Mouse (Mus musculus) limb, embryonic 11.5 days (tissue): ENCODE data around the gene Krt23. TPM values are rescaled to one million over a fixed set of nuclear protein-coding genes. Genes with fewer than 3 reads are reported as not detected.

Experiments
- ATAC-seq: fragments of 200-750 bp; cut with Nextera tagmentation; 2 replicates; pipeline ENCODE4 v1.8.0; 2017; ENCODE audit warnings: low read depth; ENCODE audit not compliant: insufficient number of reproducible peaks, low FRiP score, low TSS enrichment
- DNase-seq: peaks from one replicate; pipeline ENCODE4 v3.0.0-alpha.2; 2015; ENCODE audit warnings: low spot score
- H3K27ac ChIP-seq: fragments of 300-500 bp; sonication (generic); replicated peaks from 2 replicates; pipeline ENCODE4 v1.5.1; 2014; ENCODE audit warnings: low read depth, mild to moderate bottlenecking, low read length
- H3K27me3 ChIP-seq: fragments of 300-500 bp; sonication (generic); 2 replicates; pipeline ENCODE4 v1.6.1; 2014; ENCODE audit warnings: mild to moderate bottlenecking, low read length, mixed read lengths; ENCODE audit not compliant: control insufficient read depth, insufficient read depth
- H3K36me3 ChIP-seq: fragments of 300-500 bp; sonication (generic); 2 replicates; pipeline ENCODE4 v1.6.1; 2014; ENCODE audit warnings: mild to moderate bottlenecking, low read length, moderate library complexity, mixed read lengths; ENCODE audit not compliant: control insufficient read depth, insufficient read depth
- H3K4me1 ChIP-seq: fragments of 300-500 bp; sonication (generic); 2 replicates; pipeline ENCODE4 v1.6.1; 2014; ENCODE audit warnings: low read length, mixed read lengths; ENCODE audit not compliant: control insufficient read depth, insufficient read depth
- H3K4me2 ChIP-seq: fragments of 300-500 bp; sonication (generic); 2 replicates; pipeline ENCODE4 v1.6.1; 2014; ENCODE audit warnings: low read depth, mild to moderate bottlenecking, moderate library complexity; ENCODE audit not compliant: severe bottlenecking
- H3K4me3 ChIP-seq: fragments of 300-500 bp; sonication (generic); 2 replicates; pipeline ENCODE4 v1.5.1; 2014; ENCODE audit warnings: low read depth, low read length
- H3K9ac ChIP-seq: fragments of 300-500 bp; sonication (generic); 2 replicates; pipeline ENCODE4 v1.6.1; 2014; ENCODE audit warnings: mild to moderate bottlenecking, low read length
- H3K9me3 ChIP-seq: fragments of 300-500 bp; sonication (generic); 2 replicates; pipeline ENCODE4 v1.6.1; 2016; ENCODE audit warnings: low read length; ENCODE audit not compliant: control insufficient read depth
- WGBS: fragments of 180-500 bp; shearing (Covaris S2); extraction: QIAGEN DNeasy Blood & Tissue Kit; methylation state at CpG from one replicate; pipeline ENCODE4 v1.1.7; 2014; 5-methylcytosine and 5-hydroxymethylcytosine counted together
- polyA plus RNA-seq: library from polyadenylated mRNA; unstranded; fragments of >200 nt; fragmentation: Nextera tagmentation; extraction: Ambion mirVana; gene quantifications from 2 replicates; pipeline ENCODE4 v1.2.1, GENCODE M21; 2014

Krt23 gene
- polyA plus RNA-seq = 0.24 and 0.35 TPM in 2 replicates

DNA sequence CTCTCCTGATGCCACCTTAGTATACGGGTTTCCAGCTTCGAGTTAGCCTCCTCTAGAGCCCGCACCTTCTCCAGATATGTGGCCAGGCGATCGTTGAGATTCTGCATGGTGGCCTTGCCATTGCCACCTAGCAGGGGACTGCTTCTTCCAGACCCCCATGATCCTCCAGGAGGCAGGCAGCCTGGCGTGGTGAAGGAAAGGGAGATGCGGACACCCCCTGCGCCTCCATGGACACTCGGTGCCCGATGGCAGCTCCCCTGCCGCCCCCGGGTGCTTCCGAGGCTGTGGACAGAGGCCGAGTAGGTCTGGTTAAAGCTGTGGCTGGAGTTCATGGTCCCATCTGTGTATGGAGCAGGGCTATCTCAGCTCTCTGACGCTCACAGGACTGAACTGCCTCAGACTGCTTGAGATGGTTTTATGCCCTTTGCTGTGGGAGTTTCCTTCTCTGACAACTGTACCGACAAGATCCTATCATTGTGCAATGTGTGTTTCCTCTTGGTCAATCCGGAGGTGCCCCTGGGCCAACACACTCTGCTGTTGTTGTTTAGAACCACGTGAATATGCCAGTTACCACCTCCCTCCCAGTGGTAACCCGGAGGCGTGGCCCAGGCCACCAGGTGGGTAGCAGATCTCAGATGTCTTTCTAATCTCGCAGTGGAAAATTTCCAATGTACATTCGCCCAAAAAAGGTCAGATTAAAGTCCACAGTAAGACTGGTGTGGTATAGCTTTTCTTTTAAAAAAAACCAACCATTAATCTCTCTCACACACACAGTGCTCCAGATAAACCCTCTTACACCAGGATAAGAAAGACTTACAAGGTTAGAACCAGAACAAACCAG is at the start of gene Krt23:
Krt23 (minus strand) TSS at position 405 of the 841 bp plus-strand sequence.
- Histone ChIP-seq H3K9me3 (no peaks in the 10 kb centered on the region), H3K27ac (no peak within 1 kb of the TSS), H3K9ac (no peak within 1 kb of the TSS), H3K36me3 (no peaks in the 10 kb centered on the region), H3K4me1 (no peaks in the 10 kb centered on the region), H3K4me3 (no peak within 1 kb of the TSS), H3K4me2 (no peak within 1 kb of the TSS), H3K27me3 (no peaks in the 10 kb centered on the region)
- ATAC-seq (no peak), DNase-seq (no peak)
- 80% methylated on average over 22 of the region's 22 CpGs for WGBS

DNA sequence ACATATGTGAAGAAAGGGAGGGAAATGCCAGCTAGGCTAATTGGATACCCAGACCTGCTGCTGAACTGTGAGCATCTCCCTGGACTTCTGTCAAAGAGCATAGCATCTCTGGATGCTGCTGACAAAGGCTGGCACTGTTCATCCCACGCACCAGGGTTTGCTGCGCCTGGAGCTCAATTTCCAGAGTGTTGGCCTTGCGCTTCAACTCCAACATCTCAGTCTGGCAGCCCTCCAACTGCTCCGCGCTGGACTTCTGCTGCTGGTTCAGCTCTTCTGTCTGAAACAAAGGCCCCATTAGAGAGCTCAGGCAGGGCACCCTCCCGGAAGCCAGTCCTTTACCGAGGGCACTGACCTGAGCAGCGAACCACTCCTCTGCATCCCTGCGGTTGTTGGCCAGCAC is 46.8 kb upstream of the Krt23 start:
- WGBS = 90% methylated on average over 9 of the region's 9 CpGs
- DNase-seq (no peak), ATAC-seq (no peak)
- no peaks in the 10 kb centered on the region for H3K27me3 ChIP-seq
- no peak overlapping the region for H3K9ac ChIP-seq
- H3K4me3 ChIP-seq = no peak overlapping the region
- H3K27ac ChIP-seq = no peak overlapping the region
- H3K36me3 ChIP-seq = no peaks in the 10 kb centered on the region
- no peak overlapping the region for H3K4me2 ChIP-seq
- no peaks in the 10 kb centered on the region for H3K9me3 ChIP-seq
- no peaks in the 10 kb centered on the region for H3K4me1 ChIP-seq

DNA sequence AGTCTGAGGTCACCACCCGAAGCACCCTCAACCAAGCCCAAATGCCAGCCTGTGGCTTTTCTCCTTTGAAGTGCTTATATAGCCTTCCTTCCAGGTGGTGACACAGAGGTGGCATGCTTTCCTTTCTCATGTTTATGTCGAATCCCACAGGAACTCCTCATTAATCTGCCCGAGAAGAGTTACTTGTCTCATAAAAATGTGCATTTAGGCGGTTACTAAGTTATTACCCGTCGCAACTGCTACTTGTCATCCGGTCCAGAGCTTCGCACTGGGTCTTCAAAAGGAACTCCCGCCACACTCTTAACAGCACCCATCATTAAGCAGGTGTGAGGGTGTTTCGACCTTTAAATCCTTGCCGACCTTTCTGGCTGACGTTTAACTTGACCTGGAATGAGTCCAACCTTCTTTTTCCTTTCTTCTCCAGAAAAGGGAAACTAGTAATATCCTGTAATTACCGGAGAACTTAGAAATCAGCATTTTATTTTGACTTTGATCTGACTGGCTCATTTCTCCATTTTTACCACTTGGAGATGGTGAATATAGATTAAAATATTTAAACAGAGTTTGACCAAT is 28.4 kb upstream of the Krt23 start, which contains the start of gene Krt39:
Krt39 (minus strand) TSS at position 51 of the 573 bp plus-strand sequence.
- no peaks in the 10 kb centered on the region for H3K4me1 ChIP-seq
- no peaks in the 10 kb centered on the region for H3K36me3 ChIP-seq
- no peak for ATAC-seq
- no peak within 1 kb of the TSS for H3K27ac ChIP-seq
- no peak within 1 kb of the TSS for H3K4me2 ChIP-seq
- 32% methylated on average over 13 of the region's 13 CpGs for WGBS
- no peak within 1 kb of the TSS for H3K9ac ChIP-seq
- no peak within 1 kb of the TSS for H3K4me3 ChIP-seq
- DNase-seq = peak; percentile 29
- H3K9me3 ChIP-seq = no peaks in the 10 kb centered on the region
- no peaks in the 10 kb centered on the region for H3K27me3 ChIP-seq

DNA sequence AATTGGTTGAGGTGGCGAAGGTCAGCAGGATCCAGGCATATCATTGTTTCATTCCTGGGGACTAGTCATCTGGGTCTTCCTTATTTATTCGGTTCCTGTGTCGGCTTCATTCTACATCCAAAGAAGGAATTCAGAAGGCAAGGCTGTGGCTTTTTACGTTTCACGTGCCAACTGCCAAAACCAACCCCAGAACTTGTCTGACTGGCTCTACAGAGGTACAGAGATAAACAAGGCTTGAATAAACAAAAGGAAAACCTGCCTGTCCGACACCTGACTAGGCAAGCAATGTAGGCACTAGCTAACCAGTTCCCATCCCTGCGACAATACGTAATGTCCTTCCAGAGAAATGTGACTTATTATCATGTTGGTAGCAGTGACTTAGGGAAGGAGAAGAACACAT is 21.2 kb upstream of the Krt23 start:
- Histone ChIP-seq H3K9ac (no peak overlapping the region), H3K9me3 (no peaks in the 10 kb centered on the region), H3K4me3 (no peak overlapping the region), H3K27me3 (no peaks in the 10 kb centered on the region), H3K4me2 (no peak overlapping the region), H3K36me3 (no peaks in the 10 kb centered on the region), H3K27ac (no peak overlapping the region), H3K4me1 (no peaks in the 10 kb centered on the region)
- ATAC-seq = no peak
- WGBS = 85% methylated on average over 8 of the region's 8 CpGs
- no peak for DNase-seq

DNA sequence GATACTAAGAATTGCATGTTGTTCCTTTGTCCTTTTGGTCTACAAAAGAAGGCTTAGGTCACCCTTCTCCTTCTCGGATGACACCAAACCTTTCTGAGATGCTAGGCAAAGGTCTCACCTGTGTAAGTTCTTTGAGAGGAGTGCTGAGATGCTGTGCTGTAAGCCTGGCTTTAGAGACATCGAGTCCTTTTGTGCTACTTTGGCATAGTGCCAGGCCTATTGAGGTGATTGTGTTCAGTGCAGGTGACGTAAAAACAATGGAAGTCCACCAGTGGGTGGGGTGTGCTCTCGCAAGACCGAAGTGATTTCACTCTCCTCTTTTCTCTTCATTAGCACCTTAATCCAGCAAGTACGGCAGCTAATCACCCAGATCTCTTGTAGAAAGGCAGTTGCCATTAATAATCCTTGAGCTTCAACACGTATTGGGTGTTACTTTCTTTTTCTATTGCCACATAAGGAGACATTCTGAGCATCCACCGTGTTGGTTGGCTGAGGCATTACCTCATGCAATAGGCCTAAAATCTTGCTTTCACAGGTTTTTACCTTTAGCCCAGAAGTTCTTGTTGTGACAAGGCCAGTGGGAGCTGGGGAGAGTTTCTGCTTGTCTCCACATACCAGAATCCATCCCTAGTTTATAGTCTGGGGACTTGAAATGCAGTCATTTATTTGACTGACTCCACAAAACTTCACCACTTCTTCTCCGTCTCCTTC is 7.3 kb upstream of the Krt23 start:
- 91% methylated on average over 9 of the region's 9 CpGs for WGBS
- H3K27me3 ChIP-seq = no peaks in the 10 kb centered on the region
- no peaks in the 10 kb centered on the region for H3K9me3 ChIP-seq
- H3K27ac ChIP-seq = no peak overlapping the region
- H3K36me3 ChIP-seq = no peaks in the 10 kb centered on the region
- no peak overlapping the region for H3K9ac ChIP-seq
- H3K4me2 ChIP-seq = no peak overlapping the region
- H3K4me1 ChIP-seq = no peaks in the 10 kb centered on the region
- no peak overlapping the region for H3K4me3 ChIP-seq
- no peak for DNase-seq
- ATAC-seq = no peak

DNA sequence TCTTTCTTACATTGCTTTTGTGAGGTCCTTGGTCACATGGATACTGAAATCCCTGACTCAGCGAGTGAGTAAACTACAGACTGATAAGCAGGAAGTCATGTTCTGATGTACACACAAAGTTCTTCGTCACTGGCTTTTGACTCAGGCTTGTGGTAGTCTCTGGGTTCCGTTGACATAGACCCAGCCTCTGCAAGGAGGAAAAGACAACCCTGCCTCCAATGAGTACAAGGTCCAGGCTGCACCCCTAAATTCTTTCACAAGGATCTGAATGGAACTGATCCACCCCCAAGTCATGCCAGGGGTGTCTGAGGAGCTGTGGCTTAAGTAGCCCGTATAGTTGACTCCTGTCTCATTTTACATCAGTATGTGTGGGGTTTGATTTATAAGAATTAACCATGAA is 3.5 kb upstream of the Krt23 start:
- Histone ChIP-seq H3K4me1 (no peaks in the 10 kb centered on the region), H3K4me3 (no peak overlapping the region), H3K27ac (no peak overlapping the region), H3K27me3 (no peaks in the 10 kb centered on the region), H3K36me3 (no peaks in the 10 kb centered on the region), H3K9me3 (no peaks in the 10 kb centered on the region), H3K4me2 (no peak overlapping the region), H3K9ac (no peak overlapping the region)
- DNase-seq = no peak
- ATAC-seq = no peak
- 89% methylated on average over 4 of the region's 4 CpGs for WGBS

DNA sequence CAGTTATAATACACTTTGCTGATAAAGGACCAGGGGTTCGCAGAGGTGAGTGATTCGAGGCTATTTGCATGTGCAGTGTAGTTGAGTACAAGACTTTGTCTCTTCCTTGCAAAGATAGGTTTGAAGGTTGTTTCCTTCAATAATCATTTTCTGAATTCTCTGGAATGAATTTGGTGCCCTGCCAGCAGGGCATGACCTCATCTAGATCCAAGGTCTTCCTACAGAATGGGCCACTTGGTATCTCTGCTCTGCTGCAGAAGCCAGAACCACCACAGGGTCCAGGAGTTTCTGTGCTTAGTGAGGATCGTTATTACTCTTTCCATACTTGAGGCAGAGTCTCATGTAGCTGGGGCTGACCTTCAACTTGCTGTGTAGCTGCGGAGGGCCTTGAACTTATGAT is 1.8 kb upstream of the Krt23 start:
- Histone ChIP-seq H3K4me3 (no peak overlapping the region), H3K36me3 (no peaks in the 10 kb centered on the region), H3K27me3 (no peaks in the 10 kb centered on the region), H3K27ac (no peak overlapping the region), H3K4me2 (no peak overlapping the region), H3K9ac (no peak overlapping the region), H3K4me1 (no peaks in the 10 kb centered on the region), H3K9me3 (no peaks in the 10 kb centered on the region)
- 92% methylated on average over 4 of the region's 4 CpGs for WGBS
- ATAC-seq = no peak
- DNase-seq = no peak

DNA sequence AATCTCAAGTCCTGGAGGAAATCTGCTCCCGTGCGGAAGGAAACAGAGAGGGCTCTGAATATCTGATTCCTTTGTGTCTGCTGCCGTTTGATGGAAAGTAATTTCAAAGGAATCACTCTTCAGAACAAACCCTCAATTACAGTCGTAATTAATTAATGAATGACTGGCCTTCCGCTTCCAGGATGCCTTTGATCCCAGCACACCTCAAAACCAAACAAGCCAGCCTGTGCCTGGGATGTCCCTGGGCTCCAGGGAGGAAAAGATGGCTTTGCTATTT is 575 bp upstream of the Krt23 start:
- Histone ChIP-seq H3K36me3 (no peaks in the 10 kb centered on the region), H3K9ac (no peak overlapping the region), H3K27ac (no peak overlapping the region), H3K4me1 (no peaks in the 10 kb centered on the region), H3K9me3 (no peaks in the 10 kb centered on the region), H3K4me3 (no peak overlapping the region), H3K4me2 (no peak overlapping the region), H3K27me3 (no peaks in the 10 kb centered on the region)
- WGBS = 18% methylated on average over 5 of the region's 5 CpGs
- no peak for DNase-seq
- ATAC-seq = no peak
